Mouse (Mus musculus): ENCODE measurements around the gene Cltb.

- TF ChIP-seq CTCF (conservative IDR thresholded peaks at IDR 0.05; ENCODE audit: low read length) (no peak), NANOG (IDR thresholded peaks at IDR 0.05; ENCODE audit: borderline replicate concordance, low read length) (no peak), POU5F1 (IDR thresholded peaks at IDR 0.05; ENCODE audit: borderline replicate concordance, low read length) (no peak)
These were observed 35.7 kb downstream of the Cltb start for GRCm38 (mm10) chr13:54575489-54575888.

Data from E14TG2a.4 (cell line).